In genomic region chr2:36197919-36198881, GRCm38 (mm10) we compare ENCODE assay signal across 9 mouse cellular contexts. TPM values are rescaled to one million over a fixed set of nuclear protein-coding genes. Genes with fewer than 3 reads are reported as not detected.
DNase-seq lines count a peak whose midpoint lies in the region; ATAC-seq and TF ChIP-seq lines count a peak whose summit lies in the region.
"Had no signal": no experiment of that assay in that cellular context is flagged by ENCODE, and none has a peak within 500 bp of the region (broad histone marks: within the 10 kb centered on the region; RNA-seq: fewer than 3 reads in every experiment).

No protein-coding gene starts in this region.

- no peaks in the 10 kb centered on the region for H3K9me3 ChIP-seq in forebrain, embryonic 15.5 days
- H3K9me3 ChIP-seq in hindbrain, embryonic 11.5 days (ENCODE audit: control insufficient read depth, low read length), result no peaks in the 10 kb centered on the region
- H3K9me3 ChIP-seq in midbrain, embryonic 10.5 days (replicated peaks), result no peaks in the 10 kb centered on the region
- H3K9me3 ChIP-seq in stomach, embryonic 15.5 days, result no peaks in the 10 kb centered on the region

- peaks cover 12% of the 10 kb centered on the region; the same call in 1 of the 2 replicates for H3K27me3 ChIP-seq in forebrain, embryonic 15.5 days
- peaks cover 25% of the 10 kb centered on the region for H3K27me3 ChIP-seq in hindbrain, embryonic 11.5 days (ENCODE audit: control insufficient read depth, insufficient read depth, low read length)
- H3K27me3 ChIP-seq in midbrain, embryonic 10.5 days (ENCODE audit: low read depth, poor library complexity, severe bottlenecking), result peaks cover 77% of the 10 kb centered on the region
- peaks cover 18% of the 10 kb centered on the region for H3K27me3 ChIP-seq in stomach, embryonic 15.5 days (replicated peaks)

- peak overlapping the region; percentile 57 for H3K27ac ChIP-seq in forebrain, embryonic 15.5 days (replicated peaks)
- no peak overlapping the region; the same call in 1 of the 2 replicates for H3K27ac ChIP-seq in hindbrain, embryonic 11.5 days (ENCODE audit: low read depth, low read length)
- H3K27ac ChIP-seq in left cerebral cortex, adult 2 months, result peak overlapping the region; percentile 87
- peak overlapping the region; percentile 64 for H3K27ac ChIP-seq in midbrain, embryonic 10.5 days (replicated peaks)
- H3K27ac ChIP-seq in stomach, embryonic 15.5 days, result no peak overlapping the region

- peak; percentile 55 to 71 for DNase-seq in lung, adult 18-20 months
- DNase-seq in lung, adult 2 months, result no peak
- DNase-seq in hindbrain, embryonic 11.5 days (ENCODE audit: low spot score), result peak; percentile 50
- DNase-seq in left cerebral cortex, adult 2 months (ENCODE audit: extremely low spot score in 1 of 2, low spot score in 2 of 2), result peak; percentile 66 to 67
- peak; percentile 51 for DNase-seq in midbrain, embryonic 10.5 days (ENCODE audit: low spot score)
- DNase-seq in cerebellum, postnatal 14 days, result no peak

- WGBS in lung, adult 2 months, result 39% methylated on average over 20 of the region's 20 CpGs
- 9% methylated on average over 20 of the region's 20 CpGs for WGBS in forebrain, embryonic 15.5 days
- WGBS in hindbrain, embryonic 11.5 days, result 14% methylated on average over 20 of the region's 20 CpGs
- 14% methylated on average over 20 of the region's 20 CpGs for WGBS in midbrain, embryonic 10.5 days
- WGBS in stomach, embryonic 15.5 days, result 26% methylated on average over 20 of the region's 20 CpGs

- peak overlapping the region; percentile 25 for H3K4me2 ChIP-seq in forebrain, embryonic 15.5 days (replicated peaks)
- peak overlapping the region; percentile 22 for H3K4me2 ChIP-seq in hindbrain, embryonic 11.5 days (replicated peaks; ENCODE audit: low read depth, low read length)
- peak overlapping the region; percentile 30 for H3K4me2 ChIP-seq in stomach, embryonic 15.5 days

- peak overlapping the region; percentile 22 for H3K9ac ChIP-seq in forebrain, embryonic 15.5 days (replicated peaks)
- peak overlapping the region; percentile 7 for H3K9ac ChIP-seq in hindbrain, embryonic 11.5 days (ENCODE audit: low read depth, low read length)
- no peak overlapping the region for H3K9ac ChIP-seq in stomach, embryonic 15.5 days

- no peak for TF ChIP-seq CTCF in lung, adult 2 months (IDR thresholded peaks at IDR 0.05; ENCODE audit: insufficient read depth, low read length)
- no peak for TF ChIP-seq CTCF in left cerebral cortex, adult 2 months (IDR thresholded peaks at IDR 0.05)

- H3K4me1 ChIP-seq in lung, adult 2 months (ENCODE audit: control insufficient read depth, insufficient read depth, low read length), result peaks cover 5% of the 10 kb centered on the region
- H3K4me1 ChIP-seq in forebrain, embryonic 15.5 days, result peaks cover 18% of the 10 kb centered on the region
- peaks cover 3% of the 10 kb centered on the region; the same call in 1 of the 2 replicates for H3K4me1 ChIP-seq in hindbrain, embryonic 11.5 days (replicated peaks; ENCODE audit: control insufficient read depth, insufficient read depth, low read length)
- H3K4me1 ChIP-seq in midbrain, embryonic 10.5 days, result peaks cover 38% of the 10 kb centered on the region
- peaks cover 19% of the 10 kb centered on the region for H3K4me1 ChIP-seq in stomach, embryonic 15.5 days

- ATAC-seq in forebrain, embryonic 15.5 days (replicated peaks), result peak; percentile 60
- ATAC-seq in hindbrain, embryonic 11.5 days (ENCODE audit: low FRiP score), result peak; percentile 73
- peak; percentile 90 for ATAC-seq in stomach, embryonic 15.5 days (ENCODE audit: insufficient read depth, low FRiP score, low read depth)

- H3K4me3 ChIP-seq in lung, adult 2 months (replicated peaks; ENCODE audit: extremely low read depth, low read depth, low read length), result no peak overlapping the region
- 0 out of 2 replicates have a peak overlapping the region, but pooled peaks have one; percentile 2 for H3K4me3 ChIP-seq in forebrain, embryonic 15.5 days
- H3K4me3 ChIP-seq in hindbrain, embryonic 11.5 days (ENCODE audit: low read depth, low read length), result peak overlapping the region; percentile 15
- 0 out of 2 replicates have a peak overlapping the region, but pooled peaks have one; percentile 11 for H3K4me3 ChIP-seq in left cerebral cortex, adult 2 months
- peak overlapping the region; percentile 42 for H3K4me3 ChIP-seq in midbrain, embryonic 10.5 days
- H3K4me3 ChIP-seq in stomach, embryonic 15.5 days (replicated peaks), result 0 out of 2 replicates have a peak overlapping the region, but pooled peaks have one; percentile 5
- H3K4me3 ChIP-seq: myocyte had no signal

- no peak for TF ChIP-seq POLR2A in lung, adult 2 months (IDR thresholded peaks at IDR 0.05; ENCODE audit: borderline replicate concordance, extremely low read depth, low read depth, low read length)

- no peaks in the 10 kb centered on the region for H3K36me3 ChIP-seq in forebrain, embryonic 15.5 days
- no peaks in the 10 kb centered on the region for H3K36me3 ChIP-seq in hindbrain, embryonic 11.5 days (ENCODE audit: control insufficient read depth, insufficient read depth, low read length)
- H3K36me3 ChIP-seq in midbrain, embryonic 10.5 days, result no peaks in the 10 kb centered on the region
- no peaks in the 10 kb centered on the region for H3K36me3 ChIP-seq in stomach, embryonic 15.5 days

- intact Hi-C loops in left cerebral cortex, adult 2 months (cut with DNase I), result no loop called here

RNA-seq across cellular contexts. Expression of gene Ptgs1, which starts 32.0 kb away (rescaled TPM):
- polyA plus RNA-seq in lung, adult 2 months (2012; rRNA removed), result 58.4 and 66.1 TPM in 2 replicates
- 2.7 and 3.4 TPM in 2 replicates for polyA plus RNA-seq in forebrain, embryonic 15.5 days (2015; fragmentation: Nextera tagmentation; extraction: Ambion mirVana)
- polyA plus RNA-seq in hindbrain, embryonic 11.5 days (2014; fragmentation: Nextera tagmentation; extraction: Ambion mirVana), result 4.2 and 5.6 TPM in 2 replicates
- 10 to 100 TPM; 16.9 to 21.3 TPM for total RNA-seq in left cerebral cortex, adult 2 months (2021)
- 3.6 and 4.7 TPM in 2 replicates for polyA plus RNA-seq in midbrain, embryonic 10.5 days (2016; fragmentation: Nextera tagmentation; extraction: Ambion mirVana)
- polyA plus RNA-seq in stomach, embryonic 15.5 days (2015; fragmentation: Nextera tagmentation; extraction: Ambion mirVana), result 27.9 and 31.3 TPM in 2 replicates

Comparison
In these comparisons a context has a peak if more than half of its experiments do, and no peak if none do; other contexts are left out.
1. DNase-seq: peak in lung, adult 18-20 months (2 of 2), hindbrain, embryonic 11.5 days (single experiment), left cerebral cortex, adult 2 months (2 of 2) and midbrain, embryonic 10.5 days (single experiment); none in lung, adult 2 months (single experiment) and cerebellum, postnatal 14 days (0 of 2).
2. H3K27ac ChIP-seq: peak in forebrain, embryonic 15.5 days (single experiment), left cerebral cortex, adult 2 months (single experiment) and midbrain, embryonic 10.5 days (single experiment); none in hindbrain, embryonic 11.5 days (single experiment) and stomach, embryonic 15.5 days (single experiment).
3. Peak in every context shown above with its lines, with median percentiles within 50 percentile points of each other: ATAC-seq and H3K4me2 ChIP-seq.